Mouse (Mus musculus) lung, postnatal 0 days (tissue): ENCODE measurements around the gene Esp22. TPM values are rescaled to one million over a fixed set of nuclear protein-coding genes. Genes with fewer than 3 reads are reported as not detected.
"Not testable (repeated sequence)": the region's sequence is repeated elsewhere in the genome, so short reads cannot be mapped to it uniquely, and the experiment has no call there.

Experiments
- ATAC-seq: fragments of 200-750 bp; cut with Nextera tagmentation; 2 replicates; pipeline ENCODE4 v1.8.0; 2017; ENCODE audit warnings: moderate library complexity
- DNase-seq: peaks from one replicate; pipeline ENCODE4 v3.0.0-alpha.2; 2016; ENCODE audit warnings: low spot score
- H3K27ac ChIP-seq: fragments of 300-500 bp; sonication (generic); 2 replicates; pipeline ENCODE4 v1.5.1; 2014; ENCODE audit warnings: antibody characterized with exemption, mild to moderate bottlenecking, low read length, mixed read lengths
- H3K27me3 ChIP-seq: fragments of 300-500 bp; sonication (generic); replicated peaks from 2 replicates; pipeline ENCODE4 v1.6.1; 2014; ENCODE audit warnings: low read length, mixed read lengths; ENCODE audit not compliant: insufficient read depth
- H3K36me3 ChIP-seq: fragments of 300-500 bp; sonication (generic); 2 replicates; pipeline ENCODE4 v1.6.1; 2014; ENCODE audit warnings: low read length, mixed read lengths; ENCODE audit not compliant: insufficient read depth
- H3K4me1 ChIP-seq: fragments of 300-500 bp; sonication (generic); 2 replicates; pipeline ENCODE4 v1.6.1; 2014; ENCODE audit warnings: antibody characterized with exemption, low read depth, low read length, mixed read lengths; ENCODE audit not compliant: insufficient read depth
- H3K4me2 ChIP-seq: fragments of 300-500 bp; sonication (generic); replicated peaks from 2 replicates; pipeline ENCODE4 v1.6.1; 2014; ENCODE audit warnings: low read depth, mild to moderate bottlenecking, low read length, moderate library complexity, mixed read lengths
- H3K4me3 ChIP-seq: fragments of 300-500 bp; sonication (generic); 2 replicates; pipeline ENCODE4 v1.5.1; 2014; ENCODE audit warnings: low read depth, low read length
- H3K9ac ChIP-seq: fragments of 300-500 bp; sonication (generic); replicated peaks from 2 replicates; pipeline ENCODE4 v1.6.1; 2014; ENCODE audit warnings: low read depth, mild to moderate bottlenecking
- H3K9me3 ChIP-seq: fragments of 300-500 bp; sonication (generic); 2 replicates; pipeline ENCODE4 v1.6.1; 2016; ENCODE audit warnings: low read length, mixed read lengths
- CTCF ChIP-seq: IDR thresholded peaks from 2 replicates; pipeline ENCODE4 v1.5.1; 2016; ENCODE audit warnings: antibody characterized with exemption, mild to moderate bottlenecking
- EP300 ChIP-seq: IDR thresholded peaks from 2 replicates; pipeline ENCODE4 v1.6.1; 2016; ENCODE audit warnings: antibody characterized with exemption, mild to moderate bottlenecking, control low read depth
- WGBS: fragments of 180-500 bp; shearing (Covaris S2); extraction: QIAGEN DNeasy Blood & Tissue Kit; methylation state at CpG from one replicate; pipeline ENCODE4 v1.1.7; 2014; 5-methylcytosine and 5-hydroxymethylcytosine counted together
- polyA plus RNA-seq: library from polyadenylated mRNA; unstranded; fragments of >200 nt; fragmentation: Nextera tagmentation; extraction: Ambion mirVana; gene quantifications from 2 replicates; pipeline ENCODE4 v1.2.1, GENCODE M21; 2015

The Esp22 gene
- polyA plus RNA-seq: not detected in 2 replicates

GRCm38 (mm10) chr17:39095034-39095433 lies at the start of gene Esp22:
TSS of gene Esp22 (plus strand) at chr17:39095334.
- H3K4me2 ChIP-seq: no peak within 1 kb of the TSS
- TF ChIP-seq EP300 (no peak), CTCF (no peak)

GRCm38 (mm10) chr17:39063641-39064040 lies 31.5 kb upstream of the Esp22 start:
- H3K27me3 ChIP-seq: no peaks in the 10 kb centered on the region
- no peak overlapping the region for H3K9ac ChIP-seq
- no peak overlapping the region for H3K27ac ChIP-seq
- no peak for TF ChIP-seq CTCF
- TF ChIP-seq EP300: no peak
- no peak for ATAC-seq
- no peaks in the 10 kb centered on the region for H3K9me3 ChIP-seq
- H3K4me1 ChIP-seq: no peaks in the 10 kb centered on the region
- H3K36me3 ChIP-seq: no peaks in the 10 kb centered on the region
- no peak for DNase-seq
- H3K4me3 ChIP-seq: no peak overlapping the region
- H3K4me2 ChIP-seq: no peak overlapping the region

More at GRCm38 (mm10) chr17:39095034-39095433, at the start of gene Esp22:
- ATAC-seq (no peak), DNase-seq (no peak)
- Histone ChIP-seq H3K4me1 (no peaks in the 10 kb centered on the region), H3K9ac (no peak within 1 kb of the TSS), H3K4me3 (no peak within 1 kb of the TSS), H3K9me3 (no peaks in the 10 kb centered on the region), H3K27me3 (no peaks in the 10 kb centered on the region), H3K36me3 (no peaks in the 10 kb centered on the region), H3K27ac (no peak within 1 kb of the TSS)
- 98% methylated on average over 1 of the region's 1 CpGs for WGBS

- TF ChIP-seq CTCF: no peak
- no peak for TF ChIP-seq EP300
- no peak for DNase-seq
- Histone ChIP-seq H3K9ac (no peak within 1 kb of the TSS), H3K4me3 (no peak within 1 kb of the TSS), H3K27ac (no peak within 1 kb of the TSS), H3K9me3 (no peaks in the 10 kb centered on the region), H3K4me2 (no peak within 1 kb of the TSS), H3K27me3 (no peaks in the 10 kb centered on the region), H3K4me1 (no peaks in the 10 kb centered on the region), H3K36me3 (no peaks in the 10 kb centered on the region)
- 29% methylated on average over 1 of the region's 1 CpGs for WGBS
- no peak for ATAC-seq
These were observed 18.2 kb upstream of the Esp22 start, which contains the start of gene Esp23 for GRCm38 (mm10) chr17:39076937-39077336. TSS of gene Esp23 (minus strand) at chr17:39077037.

GRCm38 (mm10) chr17:39107126-39107525 lies 12.0 kb downstream of the Esp22 start:
- not testable (repeated sequence) for H3K4me2 ChIP-seq, H3K4me1 ChIP-seq, DNase-seq, H3K9me3 ChIP-seq, ATAC-seq, H3K36me3 ChIP-seq, H3K9ac ChIP-seq, H3K27me3 ChIP-seq, H3K27ac ChIP-seq, H3K4me3 ChIP-seq
- WGBS: 68% methylated on average over 11 of the region's 11 CpGs

GRCm38 (mm10) chr17:39129156-39129555 lies 34.0 kb downstream of the Esp22 start:
- H3K9ac ChIP-seq, H3K4me3 ChIP-seq, H3K9me3 ChIP-seq, H3K36me3 ChIP-seq, H3K4me1 ChIP-seq, H3K4me2 ChIP-seq, DNase-seq, ATAC-seq, H3K27me3 ChIP-seq, H3K27ac ChIP-seq: not testable (repeated sequence)
- 63% methylated on average over 12 of the region's 12 CpGs for WGBS

Other genes with a start within 250 kb of the Esp22 start
- not detected in 2 replicates for gene Esp24, start 58.6 kb upstream of the Esp22 start, polyA plus RNA-seq
- gene Gm21903, start 52.0 kb upstream of the Esp22 start, polyA plus RNA-seq: not detected in 2 replicates
- not detected in 2 replicates for gene Esp23, start 18.3 kb upstream of the Esp22 start, polyA plus RNA-seq